Mouse (Mus musculus): ENCODE results near the gene Jmjd1c.

GRCm38 (mm10) chr10:67085124-67085523 lies 10.8 kb upstream of the Jmjd1c start:
- TF ChIP-seq POLR2A (IDR thresholded peaks at IDR 0.05; ENCODE audit: control insufficient read depth, low read depth, low read length): no peak
- TF ChIP-seq CTCF (IDR thresholded peaks at IDR 0.05; ENCODE audit: control insufficient read depth, insufficient read depth, insufficient replicate concordance, low read depth, low read length): no peak
